Mouse (Mus musculus) urinary bladder, adult 2 months (tissue): ENCODE measurements around the gene Zscan5b. TPM values are rescaled to one million over a fixed set of nuclear protein-coding genes. Genes with fewer than 3 reads are reported as not detected.

ENCODE experiments used
- polyA plus RNA-seq: library from polyadenylated mRNA; depleted of rRNA; stranded (reverse); fragments of >200 nt; gene quantifications from 2 replicates; pipeline ENCODE4 v1.2.3, GENCODE M21; 2012; rRNA removed

Zscan5b gene
- polyA plus RNA-seq, 1 experiment, result not detected

Other genes with a start within 250 kb of the Zscan5b start
- gene Vmn1r65, start 211.3 kb upstream of the Zscan5b start, polyA plus RNA-seq, result not detected in 2 replicates
- not detected in 2 replicates for gene Nlrp4c, start 177.1 kb upstream of the Zscan5b start, polyA plus RNA-seq
- 33.4 and 38.5 TPM in 2 replicates for gene Zfp787, start 66.3 kb upstream of the Zscan5b start, polyA plus RNA-seq
- gene Zfp444, start 50.1 kb upstream of the Zscan5b start, polyA plus RNA-seq, result 21.3 and 23.1 TPM in 2 replicates
- gene Galp, start 25.2 kb upstream of the Zscan5b start, polyA plus RNA-seq, result not detected in 2 replicates
- not detected in 2 replicates for gene Epp13, start 30.4 kb downstream of the Zscan5b start, polyA plus RNA-seq
- gene Zfp667, start 64.3 kb downstream of the Zscan5b start, polyA plus RNA-seq, result 8.9 and 9.4 TPM in 2 replicates
- 2.8 TPM in 2 replicates for gene Zfp583, start 109.0 kb downstream of the Zscan5b start, polyA plus RNA-seq
- gene Gm3854, start 121.5 kb downstream of the Zscan5b start, polyA plus RNA-seq, result 0.63 and 0.83 TPM in 2 replicates
- gene Zfp78, start 141.0 kb downstream of the Zscan5b start, polyA plus RNA-seq, result 2.6 and 3.5 TPM in 2 replicates
- 8.2 and 10.0 TPM in 2 replicates for gene Zfp28, start 161.0 kb downstream of the Zscan5b start, polyA plus RNA-seq
- 0.24 and 0.30 TPM in 2 replicates for gene Smim17, start 176.4 kb downstream of the Zscan5b start, polyA plus RNA-seq
- gene Gm20715, start 188.0 kb downstream of the Zscan5b start, polyA plus RNA-seq, result 0.03 TPM in 1 of 2 replicates, not detected in the other
- not detected in 2 replicates for gene Olfr1344, start 216.4 kb downstream of the Zscan5b start, polyA plus RNA-seq
- not detected in 2 replicates for gene Olfr1336, start 233.9 kb downstream of the Zscan5b start, polyA plus RNA-seq
- gene Olfr1346, start 244.8 kb downstream of the Zscan5b start, polyA plus RNA-seq, result not detected in 2 replicates